Mouse (Mus musculus) hindbrain, embryonic 14.5 days (tissue): ENCODE data around the gene Sfmbt1. TPM values are rescaled to one million over a fixed set of nuclear protein-coding genes. Genes with fewer than 3 reads are reported as not detected.

Experiments
- ATAC-seq: fragments of 200-750 bp; cut with Nextera tagmentation; 2 replicates; pipeline ENCODE4 v1.8.0; 2017; ENCODE audit warnings: moderate number of reproducible peaks, mild to moderate bottlenecking, moderate TSS enrichment, moderate library complexity; ENCODE audit not compliant: low FRiP score
- DNase-seq: peaks from one replicate; pipeline ENCODE4 v3.0.0-alpha.2; 2015; ENCODE audit warnings: low spot score
- H3K27ac ChIP-seq: fragments of 300-500 bp; sonication (generic); 2 replicates; pipeline ENCODE4 v1.5.1; 2014; ENCODE audit warnings: mild to moderate bottlenecking, moderate library complexity
- H3K27me3 ChIP-seq: fragments of 300-500 bp; sonication (generic); 2 replicates; pipeline ENCODE4 v1.6.1; 2014; ENCODE audit warnings: mild to moderate bottlenecking, low read length, mixed read lengths; ENCODE audit not compliant: control insufficient read depth, insufficient read depth
- H3K36me3 ChIP-seq: fragments of 300-500 bp; sonication (generic); replicated peaks from 2 replicates; pipeline ENCODE4 v1.6.1; 2014; ENCODE audit not compliant: control insufficient read depth, insufficient read depth
- H3K4me1 ChIP-seq: fragments of 300-500 bp; sonication (generic); replicated peaks from 2 replicates; pipeline ENCODE4 v1.6.1; 2014; ENCODE audit warnings: antibody characterized with exemption, low read length, mixed read lengths; ENCODE audit not compliant: control insufficient read depth, insufficient read depth
- H3K4me2 ChIP-seq: fragments of 300-500 bp; sonication (generic); replicated peaks from 2 replicates; pipeline ENCODE4 v1.6.1; 2014; ENCODE audit warnings: mild to moderate bottlenecking, moderate library complexity
- H3K4me3 ChIP-seq: fragments of 300-500 bp; sonication (generic); replicated peaks from 2 replicates; pipeline ENCODE4 v1.5.1; 2014; ENCODE audit warnings: mild to moderate bottlenecking, low read length
- H3K9ac ChIP-seq: fragments of 300-500 bp; sonication (generic); 2 replicates; pipeline ENCODE4 v1.6.1; 2014
- H3K9me3 ChIP-seq: fragments of 300-500 bp; sonication (generic); 2 replicates; pipeline ENCODE4 v1.6.1; 2016; ENCODE audit warnings: low read length; ENCODE audit not compliant: control insufficient read depth
- WGBS: fragments of 180-500 bp; shearing (Covaris S2); extraction: QIAGEN DNeasy Blood & Tissue Kit; methylation state at CpG from one replicate; pipeline ENCODE4 v1.1.7; 2014; 5-methylcytosine and 5-hydroxymethylcytosine counted together
- polyA plus RNA-seq: library from polyadenylated mRNA; unstranded; fragments of >200 nt; fragmentation: Nextera tagmentation; extraction: Ambion mirVana; gene quantifications from 2 replicates; pipeline ENCODE4 v1.2.1, GENCODE M21; 2014

Gene Sfmbt1
- polyA plus RNA-seq, 1 experiment from 2014 or later: 20.0 TPM

DNA sequence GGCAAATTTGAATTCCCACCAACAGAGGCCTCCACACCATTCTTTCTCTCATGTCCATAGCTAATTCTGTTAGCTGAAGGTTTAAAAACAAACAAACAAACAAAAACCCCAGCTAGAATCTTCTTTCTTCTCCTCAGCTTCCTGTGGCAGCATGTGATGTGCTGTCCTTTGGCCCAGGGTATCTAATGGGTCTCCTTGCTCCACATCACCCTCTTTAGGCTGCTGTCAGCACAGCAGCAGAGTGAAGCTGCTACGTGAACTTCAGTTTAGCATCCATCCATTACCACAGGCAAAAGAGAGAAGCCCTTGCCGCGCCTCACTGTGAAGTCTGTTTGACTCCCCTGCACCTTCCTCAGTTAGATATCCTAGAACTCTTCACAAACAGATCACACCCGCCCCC lies 143.3 kb downstream of the Sfmbt1 start:
- H3K4me2 ChIP-seq: no peak overlapping the region
- 78% methylated on average over 4 of the region's 4 CpGs for WGBS
- H3K9me3 ChIP-seq: no peaks in the 10 kb centered on the region
- no peaks in the 10 kb centered on the region for H3K27me3 ChIP-seq
- no peak overlapping the region for H3K4me3 ChIP-seq
- H3K4me1 ChIP-seq: no peaks in the 10 kb centered on the region
- DNase-seq (no peak), ATAC-seq (no peak)
- no peak overlapping the region for H3K9ac ChIP-seq
- H3K27ac ChIP-seq: no peak overlapping the region
- H3K36me3 ChIP-seq: no peaks in the 10 kb centered on the region

DNA sequence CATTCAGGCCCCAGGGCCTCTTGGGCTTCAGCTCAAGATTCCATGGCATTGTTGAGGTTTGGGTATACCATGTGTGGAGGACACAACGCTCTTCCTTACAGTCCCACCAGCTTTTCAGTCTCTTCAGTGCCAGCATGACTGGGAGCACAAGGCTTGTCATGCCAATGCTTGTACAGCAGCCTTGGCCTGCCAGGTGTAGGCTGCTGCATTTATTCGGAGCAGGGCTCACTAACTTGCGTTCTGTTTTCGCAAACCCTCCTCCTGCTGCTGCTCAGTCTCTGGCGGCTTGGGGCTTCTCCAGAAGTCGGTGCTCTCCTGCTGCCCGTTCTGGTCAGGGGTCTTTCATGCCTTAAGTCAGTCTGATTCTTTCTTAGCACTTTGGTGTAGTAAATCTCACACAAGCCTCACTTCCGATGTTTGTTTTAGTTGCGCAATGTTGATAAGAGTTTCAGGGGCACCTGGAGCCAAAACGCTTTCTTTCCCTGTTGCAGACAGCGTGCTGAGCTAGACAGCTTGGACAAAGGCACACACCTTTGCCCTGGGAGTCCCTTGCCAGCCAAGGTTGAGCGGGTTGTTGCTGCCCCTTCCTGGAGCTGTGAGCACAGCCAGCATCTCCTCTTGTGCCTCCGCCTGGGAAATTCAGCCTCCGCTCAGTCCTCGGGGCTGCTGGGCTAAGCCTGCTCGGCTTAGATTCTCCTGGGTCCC lies 146.9 kb downstream of the Sfmbt1 start:
- no peaks in the 10 kb centered on the region for H3K9me3 ChIP-seq
- H3K4me1 ChIP-seq: no peaks in the 10 kb centered on the region
- H3K4me3 ChIP-seq: no peak overlapping the region
- no peak for DNase-seq
- H3K9ac ChIP-seq: no peak overlapping the region
- H3K36me3 ChIP-seq: peaks cover 16% of the 10 kb centered on the region; the same call in 1 of the 2 replicates
- WGBS: 80% methylated on average over 16 of the region's 16 CpGs
- no peak overlapping the region for H3K27ac ChIP-seq
- no peak for ATAC-seq
- no peak overlapping the region for H3K4me2 ChIP-seq
- H3K27me3 ChIP-seq: no peaks in the 10 kb centered on the region

GRCm38 (mm10) chr14:30862368-30862767 lies 147.7 kb downstream of the Sfmbt1 start:
- no peaks in the 10 kb centered on the region for H3K9me3 ChIP-seq
- DNase-seq: no peak
- ATAC-seq: no peak
- no peaks in the 10 kb centered on the region for H3K27me3 ChIP-seq
- H3K4me3 ChIP-seq: no peak overlapping the region
- no peaks in the 10 kb centered on the region for H3K4me1 ChIP-seq
- no peak overlapping the region for H3K9ac ChIP-seq
- 92% methylated on average over 9 of the region's 9 CpGs for WGBS
- H3K4me2 ChIP-seq: no peak overlapping the region
- H3K27ac ChIP-seq: no peak overlapping the region
- peaks cover 24% of the 10 kb centered on the region; the same call in 1 of the 2 replicates for H3K36me3 ChIP-seq

DNA sequence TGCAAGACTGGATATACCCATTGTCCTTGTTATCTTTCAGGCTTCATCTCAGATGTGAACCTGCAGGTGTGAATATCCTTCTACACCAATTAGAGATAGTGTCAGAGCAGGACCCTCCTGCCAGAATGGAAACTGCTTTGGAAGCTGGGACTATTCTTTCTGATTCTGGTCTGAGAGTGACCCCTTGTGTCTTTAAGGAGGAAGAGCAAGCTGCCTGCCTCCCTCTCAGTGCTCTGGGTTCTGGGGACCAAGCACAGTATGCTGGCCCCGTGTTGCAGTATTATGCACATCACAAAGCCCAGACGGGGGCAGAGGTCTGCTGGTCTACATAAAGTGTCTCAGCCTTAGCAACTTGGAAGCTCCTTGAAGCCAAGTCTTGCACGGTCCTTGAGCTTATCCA lies 150.7 kb downstream of the Sfmbt1 start:
- H3K9me3 ChIP-seq: no peaks in the 10 kb centered on the region

GRCm38 (mm10) chr14:30867042-30867441 lies 152.4 kb downstream of the Sfmbt1 start:
- Histone ChIP-seq H3K36me3 (peaks cover 40% of the 10 kb centered on the region; the same call in 1 of the 2 replicates), H3K4me3 (no peak overlapping the region), H3K9ac (no peak overlapping the region), H3K27me3 (no peaks in the 10 kb centered on the region), H3K9me3 (no peaks in the 10 kb centered on the region), H3K27ac (no peak overlapping the region), H3K4me1 (no peaks in the 10 kb centered on the region), H3K4me2 (no peak overlapping the region)
- WGBS: 40% methylated on average over 5 of the region's 5 CpGs
- ATAC-seq (no peak), DNase-seq (peak; percentile 68)

More for the DNA sequence above, 150.7 kb downstream of the Sfmbt1 start:
- DNase-seq (peak; percentile 38), ATAC-seq (no peak)
- Histone ChIP-seq H3K4me2 (no peak overlapping the region), H3K36me3 (peaks cover 33% of the 10 kb centered on the region; the same call in 1 of the 2 replicates), H3K9ac (no peak overlapping the region), H3K27me3 (no peaks in the 10 kb centered on the region), H3K4me3 (no peak overlapping the region), H3K4me1 (no peaks in the 10 kb centered on the region), H3K27ac (no peak overlapping the region)
- WGBS: 78% methylated on average over 3 of the region's 3 CpGs

GRCm38 (mm10) chr14:30868826-30869225 lies 154.2 kb downstream of the Sfmbt1 start:
- Histone ChIP-seq H3K27me3 (no peaks in the 10 kb centered on the region), H3K4me3 (no peak overlapping the region), H3K4me1 (no peaks in the 10 kb centered on the region), H3K9me3 (no peaks in the 10 kb centered on the region), H3K9ac (no peak overlapping the region), H3K27ac (no peak overlapping the region), H3K4me2 (no peak overlapping the region), H3K36me3 (peaks cover 52% of the 10 kb centered on the region)
- ATAC-seq (no peak), DNase-seq (no peak)
- WGBS: 91% methylated on average over 10 of the region's 10 CpGs

DNA sequence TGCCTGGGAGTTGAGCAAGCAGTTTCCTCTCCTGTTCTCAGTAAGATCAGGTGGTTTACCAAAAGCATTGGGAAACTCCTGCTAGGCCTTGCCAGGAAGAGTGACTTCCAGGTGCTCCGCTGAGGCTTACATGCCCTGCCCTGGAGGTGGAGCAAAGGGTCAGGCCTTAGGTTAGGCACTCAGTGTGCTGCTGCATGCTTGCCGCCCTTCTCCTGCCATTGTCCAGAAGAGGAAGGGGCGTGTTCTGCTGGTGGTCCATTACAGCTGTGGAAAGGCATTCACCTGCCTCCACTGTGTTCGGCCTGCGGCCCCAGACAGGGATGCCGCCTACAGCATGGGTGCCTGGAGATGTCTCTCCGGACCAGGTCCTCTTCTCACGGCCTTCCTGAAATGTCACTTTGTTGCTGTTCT lies 154.7 kb downstream of the Sfmbt1 start:
- H3K9me3 ChIP-seq: no peaks in the 10 kb centered on the region
- DNase-seq (no peak), ATAC-seq (no peak)
- H3K4me3 ChIP-seq: no peak overlapping the region
- H3K4me2 ChIP-seq: no peak overlapping the region
- no peak overlapping the region for H3K27ac ChIP-seq
- no peak overlapping the region for H3K9ac ChIP-seq
- no peaks in the 10 kb centered on the region for H3K4me1 ChIP-seq
- 93% methylated on average over 8 of the region's 8 CpGs for WGBS
- no peaks in the 10 kb centered on the region for H3K27me3 ChIP-seq
- H3K36me3 ChIP-seq: peaks cover 56% of the 10 kb centered on the region

DNA sequence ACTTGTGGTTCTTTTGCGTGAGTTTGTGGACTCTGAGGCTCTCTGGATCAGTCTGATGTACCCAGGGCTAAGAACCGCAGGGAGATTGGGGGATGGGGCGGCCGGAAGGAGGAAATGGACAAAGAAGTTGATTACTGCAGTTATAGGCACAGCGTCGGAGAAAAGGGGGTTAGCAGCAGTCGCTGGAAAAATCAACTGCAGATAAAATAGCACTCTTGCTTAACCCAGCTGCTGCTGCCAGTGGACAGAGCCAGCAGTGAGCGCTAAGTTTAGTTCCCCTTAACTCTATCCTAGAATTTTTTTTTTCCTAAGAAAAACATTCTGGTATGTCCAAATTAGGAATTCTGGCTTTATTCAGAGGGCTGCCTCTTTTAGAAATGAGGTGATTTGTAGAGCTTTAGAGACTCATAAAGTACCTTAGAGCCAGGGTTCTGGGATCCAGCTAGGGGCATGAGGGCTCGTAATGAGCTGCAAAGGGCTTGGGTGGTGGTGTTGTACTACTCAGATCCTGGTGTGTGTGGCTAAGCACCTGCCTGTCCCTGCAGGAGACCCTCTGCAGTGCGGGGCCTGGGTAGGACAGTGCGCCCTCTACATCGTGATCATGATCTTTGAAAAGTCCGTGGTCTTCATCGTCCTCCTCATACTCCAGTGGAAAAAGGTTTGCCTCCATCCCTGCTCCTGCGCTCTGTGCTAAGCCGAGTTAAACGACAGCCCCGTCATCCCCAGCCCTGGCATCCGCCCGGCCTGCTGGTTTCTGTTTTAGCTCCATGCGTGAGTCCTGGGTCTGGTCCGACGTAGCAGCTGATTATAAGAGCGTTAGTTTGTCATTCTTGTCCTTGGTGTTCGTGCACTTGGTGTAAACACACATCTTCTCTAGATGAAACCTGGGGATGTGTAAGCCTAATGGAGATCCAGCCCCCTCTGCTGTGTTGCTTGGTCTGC lies 155.8 kb downstream of the Sfmbt1 start:
- no peak overlapping the region for H3K27ac ChIP-seq
- H3K4me2 ChIP-seq: no peak overlapping the region
- H3K4me3 ChIP-seq: no peak overlapping the region
- no peak overlapping the region for H3K9ac ChIP-seq
- no peaks in the 10 kb centered on the region for H3K9me3 ChIP-seq
- no peaks in the 10 kb centered on the region for H3K27me3 ChIP-seq
- ATAC-seq (no peak), DNase-seq (no peak)
- 89% methylated on average over 25 of the region's 25 CpGs for WGBS
- peaks cover 54% of the 10 kb centered on the region for H3K36me3 ChIP-seq
- no peaks in the 10 kb centered on the region for H3K4me1 ChIP-seq
